Mouse (Mus musculus) hindbrain, embryonic 15.5 days (tissue): ENCODE measurements around the gene Spen. TPM values are rescaled to one million over a fixed set of nuclear protein-coding genes. Genes with fewer than 3 reads are reported as not detected.
A peak's percentile ranks its signal among the peaks of the same experiment; 100 is the strongest.

Experiments used
- ATAC-seq: fragments of 200-750 bp; cut with Nextera tagmentation; 2 replicates; pipeline ENCODE4 v1.8.0; 2017; ENCODE audit warnings: low read depth, moderate number of reproducible peaks, moderate TSS enrichment; ENCODE audit not compliant: low FRiP score
- H3K27ac ChIP-seq: fragments of 300-500 bp; sonication (generic); replicated peaks from 2 replicates; pipeline ENCODE4 v1.5.1; 2015; ENCODE audit warnings: mild to moderate bottlenecking, inconsistent platforms
- H3K27me3 ChIP-seq: fragments of 300-500 bp; sonication (generic); 2 replicates; pipeline ENCODE4 v1.6.1; 2015; ENCODE audit warnings: control low read depth, inconsistent platforms
- H3K36me3 ChIP-seq: fragments of 300-500 bp; sonication (generic); 2 replicates; pipeline ENCODE4 v1.6.1; 2015; ENCODE audit warnings: control low read depth, inconsistent platforms
- H3K4me1 ChIP-seq: fragments of 300-500 bp; sonication (generic); replicated peaks from 2 replicates; pipeline ENCODE4 v1.6.1; 2015; ENCODE audit warnings: control low read depth, inconsistent platforms
- H3K4me2 ChIP-seq: fragments of 300-500 bp; sonication (generic); 2 replicates; pipeline ENCODE4 v1.6.1; 2015; ENCODE audit warnings: moderate library complexity, mild to moderate bottlenecking, inconsistent platforms
- H3K4me3 ChIP-seq: fragments of 300-500 bp; sonication (generic); 2 replicates; pipeline ENCODE4 v1.5.1; 2015; ENCODE audit warnings: mild to moderate bottlenecking, inconsistent platforms
- H3K9ac ChIP-seq: fragments of 300-500 bp; sonication (generic); 2 replicates; pipeline ENCODE4 v1.6.1; 2015; ENCODE audit warnings: inconsistent platforms
- H3K9me3 ChIP-seq: fragments of 300-500 bp; sonication (generic); 2 replicates; pipeline ENCODE4 v1.6.1; 2016; ENCODE audit warnings: control low read depth, inconsistent platforms
- WGBS: fragments of 180-500 bp; shearing (Covaris S2); methylation state at CpG from one replicate; pipeline ENCODE4 v1.1.7; 2015; 5-methylcytosine and 5-hydroxymethylcytosine counted together
- polyA plus RNA-seq: library from polyadenylated mRNA; unstranded; fragments of >200 nt; fragmentation: Nextera tagmentation; extraction: Ambion mirVana; gene quantifications from 2 replicates; pipeline ENCODE4 v1.2.1, GENCODE M21; 2015

Spen gene
- polyA plus RNA-seq, 1 experiment from 2014 or later, result 17.1 TPM

DNA sequence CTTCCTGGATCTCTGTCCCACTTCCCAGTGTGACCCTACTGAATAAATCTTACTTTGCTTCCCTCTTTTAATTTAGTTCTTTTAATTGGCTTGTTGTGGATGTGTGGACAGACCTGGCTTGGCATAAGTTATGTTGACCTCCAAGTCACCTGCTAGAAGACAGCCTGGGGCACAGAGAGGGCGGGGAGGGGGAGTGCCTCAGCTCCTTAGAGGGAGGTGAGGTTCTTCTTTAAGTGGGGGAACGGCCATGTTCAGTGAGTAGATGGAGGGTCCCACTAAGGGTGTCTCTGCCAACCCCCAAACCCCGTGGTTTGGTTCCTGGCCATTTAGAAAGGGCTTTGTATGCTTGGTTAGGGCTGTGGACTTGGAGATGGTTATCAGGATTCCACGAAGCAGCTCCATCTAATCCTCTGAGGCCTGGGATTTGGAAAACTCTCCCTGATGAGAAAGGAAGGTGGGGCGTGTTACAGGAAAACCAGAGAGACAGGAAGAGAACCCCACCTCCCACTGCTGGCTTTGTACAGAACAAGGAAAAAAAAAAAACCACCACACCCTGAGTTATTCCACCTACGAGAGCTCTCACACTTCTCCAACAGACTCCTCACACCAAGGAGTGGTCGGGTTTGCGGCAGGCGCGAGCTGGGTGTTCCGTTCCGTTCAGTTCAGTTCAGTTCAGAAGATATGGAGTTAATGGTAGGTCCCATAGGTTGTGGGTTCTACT is 99.2 kb downstream of the Spen start:
- H3K9ac ChIP-seq, result no peak overlapping the region

DNA sequence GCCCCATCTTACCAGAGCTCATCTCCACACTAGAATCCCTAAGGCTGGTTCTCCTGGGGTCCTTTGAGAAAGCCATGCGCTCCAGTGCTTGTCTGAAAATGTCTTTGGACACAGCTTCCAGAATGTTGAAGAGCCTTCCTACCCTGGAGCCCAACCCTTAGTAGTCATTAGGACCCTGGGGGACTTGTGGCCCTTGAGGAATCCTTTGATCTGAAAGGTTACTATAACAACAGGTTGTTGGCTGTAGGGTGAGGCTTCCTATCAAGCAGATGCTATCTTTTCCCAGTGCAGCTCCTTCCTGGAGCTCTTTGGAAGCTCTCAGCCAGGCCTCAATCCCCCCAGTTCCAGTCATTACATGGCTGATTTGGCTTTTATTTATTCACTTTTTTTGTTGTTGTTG is 102.4 kb downstream of the Spen start, which contains the start of gene Srarp:
Srarp (minus strand) TSS at position 132 of the 400 bp plus-strand sequence.
- Histone ChIP-seq H3K4me1 (no peaks in the 10 kb centered on the region), H3K4me3 (no peak within 1 kb of the TSS), H3K9me3 (no peaks in the 10 kb centered on the region), H3K27me3 (no peaks in the 10 kb centered on the region), H3K9ac (no peak within 1 kb of the TSS), H3K4me2 (no peak within 1 kb of the TSS), H3K27ac (no peak within 1 kb of the TSS), H3K36me3 (no peaks in the 10 kb centered on the region)
- 92% methylated on average over 1 of the region's 1 CpGs for WGBS
- ATAC-seq, result no peak

More for the DNA sequence above, 99.2 kb downstream of the Spen start:
- 87% methylated on average over 12 of the region's 12 CpGs for WGBS
- Histone ChIP-seq H3K4me1 (peaks cover 7% of the 10 kb centered on the region), H3K27me3 (no peaks in the 10 kb centered on the region), H3K36me3 (no peaks in the 10 kb centered on the region), H3K4me2 (no peak overlapping the region), H3K27ac (no peak overlapping the region), H3K4me3 (no peak overlapping the region), H3K9me3 (no peaks in the 10 kb centered on the region)
- ATAC-seq, result no peak

DNA sequence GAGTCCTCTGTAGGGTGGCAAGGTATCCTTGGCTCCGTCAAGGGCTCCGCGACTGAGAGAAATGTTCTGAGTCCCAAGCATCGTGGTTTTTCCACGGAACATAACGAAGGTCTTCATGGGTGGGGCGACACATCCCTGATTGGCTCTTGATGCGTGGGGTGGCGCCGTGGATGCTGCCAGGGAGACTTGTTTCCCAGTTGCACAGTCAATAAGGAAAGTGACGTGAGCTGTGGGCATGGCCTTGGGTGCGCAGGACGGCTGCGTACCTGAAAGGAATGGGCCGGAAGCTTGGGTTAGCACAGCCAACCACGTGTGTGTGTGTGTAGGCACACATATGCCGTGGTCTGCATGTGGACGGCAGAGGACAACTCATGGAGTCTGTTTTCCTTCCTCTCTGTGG is 105.2 kb downstream of the Spen start:
- Histone ChIP-seq H3K36me3 (no peaks in the 10 kb centered on the region), H3K4me2 (no peak overlapping the region), H3K9me3 (no peaks in the 10 kb centered on the region), H3K4me1 (no peaks in the 10 kb centered on the region), H3K27me3 (no peaks in the 10 kb centered on the region), H3K27ac (no peak overlapping the region), H3K9ac (no peak overlapping the region), H3K4me3 (no peak overlapping the region)
- whole genome bisulfite sequencing, result 85% methylated on average over 18 of the region's 18 CpGs
- no peak for ATAC-seq

DNA sequence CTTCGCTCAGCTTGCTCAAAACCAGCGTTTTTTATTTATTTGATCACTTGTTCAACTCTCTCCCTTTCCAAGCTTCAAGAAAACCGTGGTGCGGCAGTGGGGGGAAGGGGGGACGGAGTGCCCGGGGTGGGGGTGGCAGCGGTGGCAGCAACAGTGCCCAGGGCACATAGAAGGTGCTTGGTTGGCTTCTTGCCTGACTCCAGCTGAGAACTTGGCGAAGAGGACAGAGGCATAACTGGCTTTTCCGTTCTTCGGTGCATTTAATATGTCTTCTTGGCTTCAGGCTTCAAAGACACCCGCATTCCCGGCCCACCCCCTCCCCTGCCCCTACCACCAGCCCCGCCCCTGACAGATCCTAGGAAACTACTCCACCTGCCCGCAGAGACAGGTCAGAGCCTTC is 105.7 kb downstream of the Spen start:
- 58% methylated on average over 14 of the region's 14 CpGs for WGBS
- Histone ChIP-seq H3K9me3 (no peaks in the 10 kb centered on the region), H3K4me2 (no peak overlapping the region), H3K9ac (no peak overlapping the region), H3K27ac (no peak overlapping the region), H3K36me3 (no peaks in the 10 kb centered on the region), H3K4me1 (no peaks in the 10 kb centered on the region), H3K4me3 (no peak overlapping the region), H3K27me3 (no peaks in the 10 kb centered on the region)
- ATAC-seq, result no peak

DNA sequence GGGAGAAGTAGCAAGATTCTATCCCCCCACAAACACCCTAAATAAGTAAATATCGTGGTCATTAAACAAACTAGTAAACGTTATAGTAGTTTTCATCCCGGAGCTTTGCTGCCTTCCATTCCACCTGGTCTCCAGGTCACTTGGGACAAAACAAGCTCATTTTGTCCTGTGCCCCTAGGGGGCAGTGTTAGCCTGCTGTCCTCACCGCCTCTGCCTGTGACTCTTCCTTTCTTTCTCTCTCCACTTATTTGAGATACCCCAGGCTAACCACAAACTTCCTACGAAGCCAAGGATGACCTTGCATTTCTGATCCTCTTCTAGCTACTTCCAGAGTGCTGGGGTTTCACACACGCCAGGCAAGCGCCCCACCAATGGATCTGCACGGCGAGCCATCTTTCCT is 107.4 kb downstream of the Spen start:
- Histone ChIP-seq H3K4me2 (no peak overlapping the region), H3K9ac (no peak overlapping the region), H3K9me3 (no peaks in the 10 kb centered on the region), H3K4me3 (no peak overlapping the region), H3K27ac (no peak overlapping the region), H3K27me3 (no peaks in the 10 kb centered on the region), H3K36me3 (no peaks in the 10 kb centered on the region), H3K4me1 (peaks cover under 1% of the 10 kb centered on the region; the same call in 1 of the 2 replicates)
- no peak for ATAC-seq
- 46% methylated on average over 9 of the region's 9 CpGs for WGBS

DNA sequence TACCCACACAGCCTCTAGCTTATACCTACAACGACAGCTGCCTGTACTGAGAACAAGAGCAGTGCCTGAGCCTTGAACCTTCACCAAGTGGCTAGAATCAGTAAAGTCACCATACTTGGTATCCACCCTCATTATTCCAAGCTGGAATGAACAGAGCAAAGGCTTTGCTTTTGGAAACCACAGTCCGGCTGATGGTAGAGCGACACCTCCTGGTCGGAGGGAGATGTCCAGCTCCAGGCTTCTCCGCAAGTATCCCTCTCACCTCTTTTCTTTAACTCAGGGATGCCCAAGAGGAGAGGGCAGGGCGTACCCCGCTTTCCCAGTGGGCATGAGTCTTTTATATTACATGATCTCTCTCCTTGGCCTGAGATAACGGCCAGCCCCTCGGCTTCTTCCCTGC is 108.5 kb downstream of the Spen start:
- H3K27me3 ChIP-seq, result 0 out of 2 replicates have a peak, but pooled peaks cover 2% of the 10 kb centered on the region
- H3K36me3 ChIP-seq, result no peaks in the 10 kb centered on the region
- WGBS, result 51% methylated on average over 9 of the region's 9 CpGs
- no peak overlapping the region for H3K4me2 ChIP-seq
- ATAC-seq, result no peak
- no peaks in the 10 kb centered on the region for H3K9me3 ChIP-seq
- H3K27ac ChIP-seq, result no peak overlapping the region
- no peak overlapping the region for H3K4me3 ChIP-seq
- no peak overlapping the region for H3K9ac ChIP-seq
- peaks cover 12% of the 10 kb centered on the region for H3K4me1 ChIP-seq

DNA sequence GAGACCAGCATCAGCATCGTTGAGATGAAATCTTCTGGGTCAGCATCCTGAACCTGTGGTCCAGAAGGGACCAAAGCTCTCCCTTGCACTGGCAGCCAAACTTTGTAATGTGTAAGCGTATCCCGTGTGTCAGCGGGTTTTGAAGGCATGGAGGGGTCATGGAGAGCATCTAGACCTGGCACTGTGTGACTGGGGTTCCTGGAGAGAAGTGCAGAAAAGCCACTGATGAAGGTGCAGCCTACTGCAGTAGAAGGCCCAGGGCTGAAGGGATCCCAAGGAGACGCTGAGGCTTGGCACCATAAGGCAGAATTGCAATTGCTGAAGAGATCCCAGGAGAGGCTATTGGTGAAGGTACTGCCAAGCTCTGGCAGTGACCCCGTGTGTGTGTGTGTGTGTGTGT is 109.0 kb downstream of the Spen start:
- H3K9ac ChIP-seq, result no peak overlapping the region
- 79% methylated on average over 6 of the region's 6 CpGs for WGBS
- no peak for ATAC-seq
- H3K27me3 ChIP-seq, result 0 out of 2 replicates have a peak, but pooled peaks cover 3% of the 10 kb centered on the region
- no peak overlapping the region for H3K27ac ChIP-seq
- no peak overlapping the region for H3K4me2 ChIP-seq
- no peaks in the 10 kb centered on the region for H3K36me3 ChIP-seq
- peaks cover 12% of the 10 kb centered on the region for H3K4me1 ChIP-seq
- H3K9me3 ChIP-seq, result no peaks in the 10 kb centered on the region
- no peak overlapping the region for H3K4me3 ChIP-seq

DNA sequence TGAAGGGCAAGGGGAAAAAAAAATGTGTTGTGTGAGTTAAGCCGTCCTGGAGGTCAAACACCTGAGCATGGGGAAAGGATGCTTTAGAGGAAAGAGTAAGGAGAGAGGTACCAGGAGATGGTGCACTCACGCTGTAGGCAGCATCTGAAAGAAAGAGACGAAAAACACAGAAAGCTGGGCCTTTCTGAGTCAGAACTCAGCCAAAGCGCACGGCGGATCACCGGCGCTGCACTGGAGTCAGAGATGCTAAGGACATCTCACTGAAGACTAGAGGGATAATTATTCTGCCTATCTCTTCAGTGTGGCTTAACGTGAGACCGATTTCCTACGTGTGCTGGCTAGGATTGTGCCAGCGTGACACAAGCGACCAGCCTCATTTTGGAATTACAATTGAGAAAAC is 110.5 kb downstream of the Spen start:
- H3K27ac ChIP-seq, result no peak overlapping the region
- H3K36me3 ChIP-seq, result no peaks in the 10 kb centered on the region
- no peaks in the 10 kb centered on the region for H3K9me3 ChIP-seq
- no peak for ATAC-seq
- H3K9ac ChIP-seq, result no peak overlapping the region
- peaks cover 12% of the 10 kb centered on the region for H3K4me1 ChIP-seq
- no peak overlapping the region for H3K4me2 ChIP-seq
- 88% methylated on average over 13 of the region's 13 CpGs for WGBS
- H3K4me3 ChIP-seq, result no peak overlapping the region
- 0 out of 2 replicates have a peak, but pooled peaks cover 6% of the 10 kb centered on the region for H3K27me3 ChIP-seq

DNA sequence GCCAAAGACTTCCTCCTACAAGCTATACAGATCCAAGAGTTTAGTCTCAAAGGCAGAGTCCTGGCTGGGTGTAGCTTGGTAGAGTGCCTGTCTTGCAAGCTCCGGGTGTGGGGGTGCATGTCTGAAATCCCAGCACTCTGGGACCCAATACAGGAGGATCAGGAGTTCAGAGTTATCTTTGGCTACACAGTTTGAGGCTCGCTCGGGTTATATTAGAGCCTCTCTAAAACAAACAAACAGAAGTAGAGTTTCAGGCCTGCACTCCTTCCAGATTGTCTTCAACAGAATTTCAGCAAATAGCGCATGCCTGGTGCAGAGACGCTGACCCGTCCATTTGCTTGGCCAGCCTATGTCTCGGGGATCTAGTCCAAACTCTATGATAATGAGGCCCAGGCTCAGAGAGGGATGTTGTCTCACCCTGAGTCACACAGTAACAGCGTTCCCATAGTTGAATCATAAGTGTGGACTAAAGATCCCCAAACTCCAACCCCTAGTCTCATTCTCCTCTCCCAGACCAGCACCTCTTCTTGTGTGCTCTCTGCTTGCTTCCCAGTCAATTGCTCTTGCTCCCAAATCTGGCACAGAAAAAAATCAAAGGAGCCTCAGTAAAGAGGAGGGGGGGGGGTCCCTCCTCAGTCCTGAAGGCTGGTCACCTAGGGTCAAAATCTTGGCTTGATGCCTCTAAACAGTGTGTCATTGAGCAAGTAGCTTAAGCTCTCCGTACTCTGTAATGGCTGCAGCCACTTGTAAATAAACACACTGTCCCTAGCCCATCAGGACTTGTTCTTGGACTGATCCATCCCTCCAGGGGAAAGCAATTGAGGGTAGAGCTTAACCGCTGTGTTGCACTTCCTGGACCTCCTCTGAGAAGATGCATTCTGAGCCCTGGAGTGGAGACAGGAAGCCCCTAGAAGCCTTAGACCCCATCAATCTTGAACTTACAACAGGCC is 111.3 kb downstream of the Spen start:
- H3K9me3 ChIP-seq, result no peaks in the 10 kb centered on the region
- WGBS, result 82% methylated on average over 10 of the region's 10 CpGs
- H3K27ac ChIP-seq, result 0 out of 2 replicates have a peak overlapping the region, but pooled peaks have one; percentile 19
- H3K4me3 ChIP-seq, result 0 out of 2 replicates have a peak overlapping the region, but pooled peaks have one; percentile 47
- H3K36me3 ChIP-seq, result no peaks in the 10 kb centered on the region
- no peak for ATAC-seq
- H3K9ac ChIP-seq, result no peak overlapping the region
- peaks cover 12% of the 10 kb centered on the region for H3K4me1 ChIP-seq
- peak overlapping the region; percentile 80 for H3K4me2 ChIP-seq
- 0 out of 2 replicates have a peak, but pooled peaks cover 6% of the 10 kb centered on the region for H3K27me3 ChIP-seq

DNA sequence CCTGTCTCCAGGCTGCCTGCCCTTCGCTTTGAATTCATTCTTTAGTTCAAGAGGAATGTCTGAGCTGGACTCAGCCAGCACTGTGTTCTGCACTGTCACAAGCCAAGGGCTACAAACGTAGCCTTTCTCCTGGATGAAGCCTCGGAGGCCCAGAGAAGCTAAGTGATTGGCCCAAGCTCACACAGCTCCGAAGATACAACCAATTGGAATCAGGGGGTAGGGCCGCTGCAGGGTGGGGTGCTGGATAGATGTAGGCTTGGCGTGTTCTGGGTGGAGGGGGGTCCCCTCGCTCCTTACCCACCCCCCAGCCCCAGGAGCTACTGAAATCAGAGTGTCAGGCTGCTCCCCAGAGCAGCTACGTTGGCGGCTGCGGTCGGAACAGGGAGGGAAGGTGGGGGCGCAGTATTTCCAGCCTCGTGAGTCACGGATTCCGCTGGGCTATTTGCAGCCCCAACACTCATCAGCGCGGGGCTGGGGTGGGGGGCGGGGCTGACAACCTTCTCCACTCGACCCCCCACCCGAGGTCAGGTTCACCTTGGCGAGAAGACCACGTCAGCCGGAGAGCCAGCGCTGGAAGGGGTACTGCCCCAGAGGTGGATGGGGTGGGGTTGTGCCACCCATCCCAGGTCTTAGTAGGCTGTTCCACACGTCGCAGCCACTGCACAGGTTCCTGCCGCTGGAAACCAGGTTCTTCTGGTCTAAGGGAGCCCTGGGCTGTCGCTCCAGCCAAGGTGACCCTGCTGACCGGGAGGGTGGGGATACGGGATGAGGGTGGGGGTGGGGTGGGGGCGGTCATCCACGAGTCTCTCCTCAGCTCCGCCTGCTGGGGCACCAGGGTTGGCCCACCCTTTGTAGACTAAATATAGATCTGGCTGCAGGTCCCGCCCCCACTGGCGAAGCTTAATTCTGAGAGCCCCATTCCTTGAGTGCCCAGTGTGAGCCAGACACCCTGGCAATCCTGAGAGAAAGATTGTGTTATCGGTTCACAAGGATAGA is 112.6 kb downstream of the Spen start:
- peak overlapping the region; percentile 80 for H3K4me2 ChIP-seq
- H3K4me1 ChIP-seq, result peaks cover 17% of the 10 kb centered on the region
- ATAC-seq, result peak; percentile 94
- H3K27ac ChIP-seq, result peak overlapping the region; percentile 66
- H3K36me3 ChIP-seq, result no peaks in the 10 kb centered on the region
- no peaks in the 10 kb centered on the region for H3K9me3 ChIP-seq
- WGBS, result 3% methylated on average over 36 of the region's 36 CpGs
- H3K4me3 ChIP-seq, result peak overlapping the region; percentile 47
- H3K9ac ChIP-seq, result peak overlapping the region; percentile 59
- H3K27me3 ChIP-seq, result 0 out of 2 replicates have a peak, but pooled peaks cover 6% of the 10 kb centered on the region
